17 mouse cellular contexts compared by ENCODE assay signal in the genomic region with DNA sequence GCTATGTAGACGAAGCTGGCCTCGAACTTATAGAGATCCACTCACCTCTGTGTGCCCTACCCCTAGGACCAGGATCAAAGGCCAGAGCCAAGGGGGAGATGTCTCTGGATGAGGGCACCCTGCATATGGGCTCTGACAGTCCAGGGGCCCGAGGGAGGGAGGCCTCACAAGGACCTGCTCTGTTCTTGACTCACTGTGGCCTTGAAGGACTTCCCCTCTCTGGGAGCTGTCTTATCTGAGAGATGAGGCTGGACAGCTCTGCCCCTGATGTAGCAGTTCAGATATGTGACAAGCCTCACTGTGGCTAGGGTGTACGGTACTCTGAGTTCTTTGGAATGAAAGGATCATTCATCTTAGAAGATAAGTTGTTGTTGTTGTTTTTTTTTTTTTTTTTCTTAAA. TPM values are rescaled to one million over a fixed set of nuclear protein-coding genes. Genes with fewer than 3 reads are reported as not detected.
DNase-seq lines count a peak whose midpoint lies in the region; ATAC-seq lines count a peak whose summit lies in the region.
"Had no signal": no experiment of that assay in that cellular context is flagged by ENCODE, and none has a peak within 500 bp of the region (broad histone marks: within the 10 kb centered on the region; RNA-seq: fewer than 3 reads in every experiment).

No protein-coding gene starts in this region.

- peak overlapping the region; percentile 87 for H3K27ac ChIP-seq in embryonic facial prominence, embryonic 10.5 days (replicated peaks)
- H3K27ac ChIP-seq in limb, embryonic 12.5 days = 0 out of 2 replicates have a peak overlapping the region, but pooled peaks have one; percentile 91
- H3K27ac ChIP-seq in midbrain, embryonic 11.5 days (ENCODE audit: low read depth, low read length) = no peak overlapping the region
- H3K27ac ChIP-seq: forebrain, embryonic 10.5 days; heart, adult 2 months; kidney, postnatal 0 days had no signal

- H3K4me1 ChIP-seq in embryonic facial prominence, embryonic 10.5 days = peaks cover 55% of the 10 kb centered on the region
- peaks cover 23% of the 10 kb centered on the region for H3K4me1 ChIP-seq in limb, embryonic 12.5 days (replicated peaks)
- no peaks in the 10 kb centered on the region for H3K4me1 ChIP-seq in midbrain, embryonic 11.5 days (ENCODE audit: control insufficient read depth, insufficient read depth, low read length)

- peak; percentile 47 for DNase-seq in ovary, adult 18-20 months (ENCODE audit: low spot score)
- no peak for DNase-seq in ovary, postnatal 36 days (ENCODE audit: low spot score)
- DNase-seq in embryonic facial prominence, embryonic 10.5 days (ENCODE audit: low spot score) = no peak
- peak; percentile 84 for DNase-seq in testis, postnatal 14 days (ENCODE audit: low spot score)
- no peak for DNase-seq in frontal cortex, postnatal 10 days (ENCODE audit: low spot score in 2 of 2)
- no peak for DNase-seq in midbrain, embryonic 11.5 days (ENCODE audit: low spot score, missing footprints)
- DNase-seq: heart, adult 2 months; layer of hippocampus, postnatal 36 days; right cerebral cortex, adult 18-20 months had no signal

- H3K9me3 ChIP-seq in embryonic facial prominence, embryonic 10.5 days = no peaks in the 10 kb centered on the region
- no peaks in the 10 kb centered on the region for H3K9me3 ChIP-seq in limb, embryonic 12.5 days
- H3K9me3 ChIP-seq in midbrain, embryonic 11.5 days (ENCODE audit: control insufficient read depth, low read length) = no peaks in the 10 kb centered on the region
- H3K9me3 ChIP-seq: forebrain, embryonic 10.5 days had no signal

- ATAC-seq in limb, embryonic 12.5 days (ENCODE audit: insufficient number of reproducible peaks, insufficient read depth, low FRiP score, low TSS enrichment, low read depth) = no peak
- no peak for ATAC-seq in midbrain, embryonic 11.5 days (ENCODE audit: low FRiP score)
- no peak for ATAC-seq in CD4-positive, CD25-positive, alpha-beta regulatory T cell, adult 4 months
- ATAC-seq: hindbrain, embryonic 16.5 days; intestine, postnatal 0 days had no signal

- H3K36me3 ChIP-seq in embryonic facial prominence, embryonic 10.5 days (replicated peaks) = no peaks in the 10 kb centered on the region
- H3K36me3 ChIP-seq in limb, embryonic 12.5 days = no peaks in the 10 kb centered on the region
- no peaks in the 10 kb centered on the region for H3K36me3 ChIP-seq in midbrain, embryonic 11.5 days (ENCODE audit: control insufficient read depth, insufficient read depth, low read length)
- H3K36me3 ChIP-seq: forebrain, embryonic 10.5 days had no signal

- H3K9ac ChIP-seq in limb, embryonic 12.5 days (replicated peaks) = no peak overlapping the region
- H3K9ac ChIP-seq in midbrain, embryonic 11.5 days (ENCODE audit: low read length) = no peak overlapping the region

- H3K4me3 ChIP-seq in embryonic facial prominence, embryonic 10.5 days = no peak overlapping the region
- no peak overlapping the region for H3K4me3 ChIP-seq in limb, embryonic 12.5 days (replicated peaks)
- no peak overlapping the region for H3K4me3 ChIP-seq in midbrain, embryonic 11.5 days (ENCODE audit: low read depth, low read length)
- H3K4me3 ChIP-seq: forebrain, embryonic 10.5 days; heart, adult 2 months had no signal

- 79% methylated on average over 4 of the region's 4 CpGs for WGBS in embryonic facial prominence, embryonic 10.5 days
- WGBS in limb, embryonic 12.5 days = 83% methylated on average over 4 of the region's 4 CpGs
- WGBS in midbrain, embryonic 11.5 days = 90% methylated on average over 4 of the region's 4 CpGs

- H3K4me2 ChIP-seq in limb, embryonic 12.5 days = no peak overlapping the region
- no peak overlapping the region for H3K4me2 ChIP-seq in midbrain, embryonic 11.5 days
- H3K4me2 ChIP-seq: liver, embryonic 11.5 days had no signal

- peaks cover 49% of the 10 kb centered on the region for H3K27me3 ChIP-seq in embryonic facial prominence, embryonic 10.5 days (replicated peaks; ENCODE audit: low read depth, poor library complexity, severe bottlenecking)
- H3K27me3 ChIP-seq in limb, embryonic 12.5 days = no peaks in the 10 kb centered on the region
- H3K27me3 ChIP-seq in midbrain, embryonic 11.5 days (ENCODE audit: control insufficient read depth, insufficient read depth, low read length) = no peaks in the 10 kb centered on the region

RNA-seq across cellular contexts. Expression of gene Lif, which starts 52.3 kb away (rescaled TPM):
- polyA plus RNA-seq in embryonic facial prominence, embryonic 10.5 days (2016; fragmentation: Nextera tagmentation; extraction: Ambion mirVana) = 0.09 and 0.36 TPM in 2 replicates
- polyA plus RNA-seq in limb, embryonic 12.5 days (2016; fragmentation: Nextera tagmentation; extraction: Ambion mirVana) = 0.05 and 0.06 TPM in 2 replicates
- polyA plus RNA-seq in midbrain, embryonic 11.5 days (2014; fragmentation: Nextera tagmentation; extraction: Ambion mirVana) = not detected in 2 replicates
- polyA plus RNA-seq in CD4-positive, CD25-positive, alpha-beta regulatory T cell, adult 4 months (2017; shearing (Covaris generic)) = 1 to 10 TPM; 1.8 to 2.7 TPM
- polyA plus RNA-seq: liver, embryonic 11.5 days; midbrain, postnatal 0 days had no signal

Comparison
In these comparisons a context has a peak if more than half of its experiments do, and no peak if none do; other contexts are left out.
1. DNase-seq: peak in ovary, adult 18-20 months (single experiment) and testis, postnatal 14 days (single experiment); none in ovary, postnatal 36 days (single experiment), embryonic facial prominence, embryonic 10.5 days (single experiment), frontal cortex, postnatal 10 days (0 of 2) and midbrain, embryonic 11.5 days (single experiment).